Mouse (Mus musculus) mouse embryonic stem cell (cell line): ENCODE results near the gene Hlx.

ENCODE experiments used
- in situ Hi-C, 2 experiments: fragments of 300-500 bp; cut with MboI; formaldehyde crosslinking; loops; 1 replicate in 1 of 2; 3 replicates in 1 of 2; pipeline ENCODE4 v1.14.3; 2019 to 2020; ENCODE audit warnings: low sequenced_read_pairs in 2 of 2, low pct_unique_long_range_greater_than_20kb in 1 of 2, mixed read lengths in 1 of 2; ENCODE audit not compliant: unreplicated experiment in 1 of 2

The Hlx gene

GRCm38 (mm10) chr1:184734991-184735920 is 2.8 kb upstream of the Hlx start:
- in situ Hi-C loops: loop anchor here (25.0 kb wide), 2 partner anchors 248 to 473 kb away; no protein-coding TSS in a partner anchor

- in situ Hi-C loops: loop anchor here (25.0 kb wide), 2 partner anchors 247 to 472 kb away; no protein-coding TSS in a partner anchor
These were observed 1.8 kb upstream of the Hlx start for GRCm38 (mm10) chr1:184734067-184734830.

GRCm38 (mm10) chr1:184733300-184734066 is 1.1 kb upstream of the Hlx start:
- in situ Hi-C loops: loop anchor here (25.0 kb wide), 2 partner anchors 246 to 471 kb away; no protein-coding TSS in a partner anchor

GRCm38 (mm10) chr1:184731644-184732545 is 524 bp downstream of the Hlx start:
- in situ Hi-C loops: loop anchor here (25.0 kb wide), 2 partner anchors 245 to 470 kb away; no protein-coding TSS in a partner anchor

GRCm38 (mm10) chr1:184731091-184731640 is 1.3 kb downstream of the Hlx start:
- in situ Hi-C loops: loop anchor here (25.0 kb wide), 2 partner anchors 244 to 469 kb away; no protein-coding TSS in a partner anchor

GRCm38 (mm10) chr1:184730453-184731013 is 1.9 kb downstream of the Hlx start:
- in situ Hi-C loops: loop anchor here (25.0 kb wide), 2 partner anchors 243 to 468 kb away; no protein-coding TSS in a partner anchor

- in situ Hi-C loops: loop anchor here (25.0 kb wide), 2 partner anchors 242 to 467 kb away; no protein-coding TSS in a partner anchor
These were observed 2.9 kb downstream of the Hlx start for GRCm38 (mm10) chr1:184729357-184730140.

GRCm38 (mm10) chr1:184728561-184729115 is 3.8 kb downstream of the Hlx start:
- in situ Hi-C loops: loop anchor here (25.0 kb wide), 2 partner anchors 241 to 466 kb away; no protein-coding TSS in a partner anchor

- in situ Hi-C loops: loop anchor here (25.0 kb wide), 2 partner anchors 240 to 465 kb away; no protein-coding TSS in a partner anchor
These were observed 4.8 kb downstream of the Hlx start for GRCm38 (mm10) chr1:184727401-184728265.

- in situ Hi-C loops: loop anchor here (25.0 kb wide), 2 partner anchors 239 to 464 kb away; no protein-coding TSS in a partner anchor
These were observed 5.7 kb downstream of the Hlx start for GRCm38 (mm10) chr1:184726576-184727300.

GRCm38 (mm10) chr1:184725318-184725790 is 7.1 kb downstream of the Hlx start:
- in situ Hi-C loops: loop anchor here (25.0 kb wide), 2 partner anchors 238 to 463 kb away; no protein-coding TSS in a partner anchor

- in situ Hi-C loops: loop anchor here (25.0 kb wide), 2 partner anchors 237 to 462 kb away; no protein-coding TSS in a partner anchor
These were observed 7.7 kb downstream of the Hlx start for GRCm38 (mm10) chr1:184724551-184725317.

GRCm38 (mm10) chr1:184723899-184724298 is 8.5 kb downstream of the Hlx start:
- in situ Hi-C loops: no loop called here
